Mouse (Mus musculus) naive thymus-derived CD4-positive, alpha-beta T cell, adult 2 months (primary cell): ENCODE results near the gene Ppwd1.
"Not testable (repeated sequence)": the region's sequence is repeated elsewhere in the genome, so short reads cannot be mapped to it uniquely, and the experiment has no call there.

ENCODE experiments used
- DNase-seq: peaks from one replicate; pipeline ENCODE4 v3.0.0-alpha.2; 2011; ENCODE audit warnings: low read depth

Ppwd1 gene

DNA sequence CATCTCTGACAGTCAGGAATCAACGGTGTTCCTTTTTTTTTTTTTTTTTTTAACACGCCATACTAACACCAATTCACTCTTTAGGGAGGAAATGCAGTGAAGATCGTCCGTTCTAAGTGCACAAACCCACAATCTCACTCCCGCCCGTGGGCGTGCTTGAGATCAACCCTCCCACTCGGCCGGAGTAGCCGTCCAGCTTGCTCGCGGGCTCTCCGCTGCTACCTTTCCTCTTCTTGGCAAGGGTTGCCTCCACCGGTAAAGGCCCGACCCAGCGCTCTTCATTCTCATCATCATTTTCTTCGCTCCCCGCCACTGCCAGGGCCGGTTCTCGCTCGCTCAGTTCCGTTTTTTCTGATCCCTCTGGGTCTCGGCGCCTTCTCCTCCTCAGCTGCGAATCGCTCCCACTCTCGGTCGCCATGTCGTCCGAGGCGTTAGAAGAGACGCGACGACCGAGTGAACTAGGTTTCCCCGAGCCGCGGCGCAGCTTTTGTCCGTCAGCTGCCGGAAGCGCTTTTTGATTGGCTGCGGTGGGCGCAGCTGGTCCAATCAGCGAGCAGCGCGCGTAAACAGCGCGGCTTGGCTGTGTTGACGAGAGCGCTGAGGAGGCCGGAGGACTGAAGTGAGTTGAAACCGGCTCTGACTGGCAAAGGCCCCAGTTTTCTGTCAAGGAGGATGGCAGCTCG is at the start of gene Ppwd1, which contains the start of gene Cenpk:
Ppwd1 (minus strand) TSS at position 460 of the 683 bp plus-strand sequence.
Cenpk (plus strand) TSS at position 228 of the 683 bp plus-strand sequence.
- DNase-seq, result peak; percentile 98

DNA sequence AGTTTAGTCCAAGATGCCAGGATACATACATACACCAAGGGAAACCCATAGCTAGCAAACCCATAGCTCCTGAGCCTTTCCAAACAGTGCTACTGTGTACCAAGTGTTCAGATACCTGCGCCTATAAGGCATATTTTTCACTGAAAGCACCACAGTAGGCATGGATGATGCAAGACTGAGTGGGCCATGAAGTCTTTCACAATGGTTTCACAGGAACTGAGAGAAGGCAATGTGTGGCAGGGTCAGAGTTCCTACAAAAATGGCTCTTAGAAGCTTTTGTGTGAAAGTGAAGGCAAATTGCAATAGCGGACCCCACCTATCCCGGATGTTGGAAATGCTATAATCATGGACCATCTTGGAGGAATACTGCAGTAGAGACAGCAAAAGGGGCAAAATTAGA is 30.4 kb upstream of the Ppwd1 start:
- DNase-seq, result no peak

DNA sequence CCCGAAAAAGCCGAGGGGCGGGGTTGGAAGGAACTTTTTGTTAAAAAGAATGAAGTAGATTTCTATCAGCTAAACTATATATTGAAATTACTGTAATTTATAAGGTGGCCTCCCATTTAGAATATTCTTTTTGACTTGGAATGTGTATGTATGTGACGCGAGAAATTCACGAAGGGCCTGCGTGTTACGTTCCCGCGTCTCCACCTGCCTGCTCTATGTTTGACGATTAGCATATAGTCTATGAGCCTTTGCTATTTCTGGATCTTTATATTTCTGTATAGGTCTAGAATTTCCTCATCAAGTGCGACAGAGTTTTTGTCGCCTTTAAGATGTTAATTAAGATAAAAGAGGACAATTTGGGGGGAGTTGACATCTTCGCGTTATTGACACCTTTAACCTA is 538 bp upstream of the Ppwd1 start:
- no peak for DNase-seq

DNA sequence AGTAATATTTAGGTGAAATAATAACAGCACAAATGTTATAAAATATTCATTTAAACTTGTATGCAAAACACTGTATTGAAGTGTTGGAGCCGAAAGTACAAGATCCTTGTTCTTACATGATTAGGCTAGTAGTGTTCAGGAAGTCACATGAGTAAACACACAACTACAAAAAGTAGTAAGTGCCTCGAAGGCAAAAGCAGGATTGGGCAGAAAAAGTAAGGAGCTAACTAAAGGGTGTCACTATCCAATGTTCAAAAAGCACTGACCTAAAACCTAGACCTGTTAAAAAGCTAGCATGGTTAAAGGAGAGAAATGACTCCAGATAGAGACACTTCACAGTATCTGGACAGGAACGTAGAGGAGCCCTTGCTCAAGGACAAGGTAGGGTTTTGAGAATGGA is 1.2 kb downstream of the Ppwd1 start:
- DNase-seq, result peak; percentile 22

DNA sequence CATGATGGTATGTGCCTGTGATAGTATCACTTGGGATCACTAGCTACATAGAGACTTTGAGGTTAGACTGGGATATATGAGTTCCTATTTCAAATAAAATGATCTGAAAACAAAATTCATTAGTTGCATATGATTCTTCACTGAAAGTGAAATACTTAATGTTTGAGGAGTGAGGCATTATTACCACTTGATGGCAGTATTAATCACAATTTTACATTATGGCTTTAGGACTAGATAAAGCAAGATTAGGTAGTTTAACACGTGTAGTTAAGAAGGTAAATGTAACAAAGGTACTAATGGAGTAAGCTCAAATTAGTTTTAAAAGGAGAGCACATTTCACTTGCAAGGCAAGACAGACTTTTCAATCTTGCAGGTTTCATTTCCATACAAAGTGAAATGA is 24.3 kb downstream of the Ppwd1 start:
- peak; percentile 19 for DNase-seq

DNA sequence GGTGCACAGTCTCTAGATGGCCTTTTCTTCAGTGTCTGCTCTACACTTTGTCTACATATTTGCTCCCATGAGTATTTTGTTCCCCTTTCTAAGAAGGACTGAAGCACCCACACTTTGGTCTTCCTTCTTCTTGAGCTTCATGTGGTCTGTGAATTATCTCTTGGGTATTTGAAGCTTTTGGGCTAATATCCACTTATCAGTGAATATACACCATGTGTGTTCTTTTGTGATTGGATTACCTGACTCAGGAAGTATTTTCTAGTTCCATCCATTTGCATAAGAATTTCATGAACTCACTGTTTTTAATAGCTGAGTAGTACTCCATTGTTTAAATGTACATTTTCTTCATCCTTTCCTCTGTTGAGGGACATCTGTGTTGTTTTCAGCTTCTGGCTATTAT is 32.8 kb downstream of the Ppwd1 start:
- DNase-seq, result not testable (repeated sequence)

DNA sequence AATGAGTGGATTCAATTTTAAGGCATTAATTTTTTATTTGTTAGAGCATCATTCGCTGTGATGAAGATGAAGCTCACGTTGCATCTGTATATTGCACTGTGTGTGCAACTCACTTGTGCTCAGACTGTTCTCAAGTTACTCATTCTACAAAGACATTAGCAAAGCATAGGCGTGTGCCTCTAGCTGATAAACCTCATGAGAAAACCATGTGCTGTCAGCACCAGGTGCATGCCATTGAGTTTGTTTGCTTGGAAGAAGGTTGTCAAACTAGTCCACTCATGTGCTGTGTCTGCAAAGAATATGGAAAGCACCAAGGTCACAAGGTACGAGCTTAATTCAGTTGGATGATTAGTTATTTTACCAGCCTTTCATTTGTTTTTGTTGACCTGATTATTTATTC is 41.3 kb downstream of the Ppwd1 start:
- no peak for DNase-seq

DNA sequence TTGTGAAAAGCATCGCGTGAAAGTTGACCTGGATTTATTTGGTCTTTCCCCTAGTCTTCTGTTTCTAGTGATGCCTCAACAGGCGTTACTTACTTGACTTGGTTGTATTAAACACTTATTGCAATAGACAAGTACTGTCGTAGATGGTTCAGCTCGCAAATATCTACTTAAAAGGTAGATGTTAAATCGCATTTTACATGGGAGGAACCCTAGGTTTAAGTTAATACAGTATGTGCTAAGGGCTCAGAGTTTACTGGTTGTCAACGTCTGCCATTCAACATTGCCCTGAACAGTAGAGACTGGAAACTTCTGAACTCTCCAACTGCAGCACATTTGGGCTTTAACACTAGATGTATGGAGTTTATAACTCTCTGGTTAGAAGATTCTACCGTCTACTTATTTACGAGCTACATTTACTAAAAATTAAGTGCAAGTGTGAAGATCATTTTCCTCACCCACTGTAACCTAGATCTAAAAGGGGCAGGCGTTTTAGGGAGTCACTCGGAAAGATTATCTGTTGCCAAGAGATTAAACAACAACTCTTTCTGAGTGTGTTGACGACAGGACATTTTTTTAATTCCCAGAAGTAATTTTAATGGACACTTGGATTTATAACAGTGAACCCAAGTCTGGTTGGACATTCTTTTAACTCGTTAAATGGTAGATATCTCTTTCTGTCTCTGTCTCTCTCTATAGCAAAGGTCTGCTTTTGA is 49.3 kb downstream of the Ppwd1 start:
- no peak for DNase-seq

DNA sequence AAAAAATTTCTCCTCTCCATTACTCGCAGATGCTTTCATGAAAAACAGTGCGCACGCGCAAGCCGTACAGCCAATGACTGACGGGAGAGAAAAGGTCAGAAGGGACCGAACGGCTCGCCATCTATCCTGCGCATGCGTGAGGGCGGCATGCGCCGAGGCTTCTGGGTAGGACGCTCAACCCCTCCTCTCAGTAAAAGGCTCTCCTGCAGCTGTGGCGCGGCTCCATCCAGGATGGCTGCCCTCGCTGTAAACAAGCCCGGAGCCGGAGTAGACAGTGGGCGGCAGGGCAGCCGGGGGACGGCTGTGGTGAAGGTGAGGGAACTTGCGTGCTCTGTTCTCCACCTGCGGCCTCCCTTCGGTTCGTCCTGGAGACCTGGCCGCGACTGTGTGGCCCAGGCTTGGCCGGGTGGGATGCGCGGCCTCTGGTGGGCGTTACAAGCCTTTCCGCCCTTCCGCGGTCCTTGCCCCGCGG is 50.0 kb downstream of the Ppwd1 start, which contains the start of gene Trim23:
Trim23 (plus strand) TSS at position 148 of the 472 bp plus-strand sequence.
- peak; percentile 98 for DNase-seq

DNA sequence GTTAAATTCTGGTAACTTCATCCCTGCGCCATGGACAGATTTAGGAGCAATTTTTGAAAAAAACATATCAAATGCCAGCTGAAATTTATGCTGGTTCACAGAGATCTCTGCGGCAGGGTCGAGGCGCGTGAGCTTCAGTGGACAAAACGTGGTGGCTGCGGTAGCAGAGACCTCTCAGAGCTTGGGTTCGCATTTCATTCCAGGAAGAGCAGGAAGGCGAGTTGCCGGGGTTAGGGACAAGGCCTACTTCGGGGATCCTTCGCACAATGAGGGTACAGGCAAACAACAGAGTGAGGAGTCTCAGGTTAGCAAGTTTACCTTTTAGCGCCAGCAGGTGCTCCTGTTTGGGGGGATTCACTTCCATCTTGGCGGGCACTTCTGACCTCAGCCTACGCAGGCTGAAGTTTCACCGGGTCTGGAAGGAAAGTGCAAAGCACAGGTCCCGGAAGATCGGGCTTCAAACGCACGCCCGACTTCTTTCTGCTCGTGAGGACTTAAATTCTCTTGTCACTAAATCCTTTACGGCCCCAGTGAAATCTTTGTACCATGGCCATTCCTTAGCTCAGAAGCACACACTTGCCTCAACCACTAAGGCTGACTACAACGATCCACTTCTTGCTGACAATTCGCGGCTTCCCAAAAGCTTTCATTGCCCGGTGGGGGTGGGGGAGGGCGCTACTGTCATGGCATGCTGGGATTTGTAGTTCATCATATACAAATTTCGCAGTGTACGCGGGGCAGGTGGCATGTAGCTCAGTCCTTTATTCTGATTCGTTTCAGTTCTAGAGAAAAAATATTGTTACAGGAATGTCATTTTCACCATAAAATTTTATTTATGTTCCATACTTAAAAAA is 50.6 kb downstream of the Ppwd1 start, which contains the start of gene Trappc13:
Trappc13 (minus strand) TSS at position 674 of the 854 bp plus-strand sequence.
- no peak for DNase-seq

DNA sequence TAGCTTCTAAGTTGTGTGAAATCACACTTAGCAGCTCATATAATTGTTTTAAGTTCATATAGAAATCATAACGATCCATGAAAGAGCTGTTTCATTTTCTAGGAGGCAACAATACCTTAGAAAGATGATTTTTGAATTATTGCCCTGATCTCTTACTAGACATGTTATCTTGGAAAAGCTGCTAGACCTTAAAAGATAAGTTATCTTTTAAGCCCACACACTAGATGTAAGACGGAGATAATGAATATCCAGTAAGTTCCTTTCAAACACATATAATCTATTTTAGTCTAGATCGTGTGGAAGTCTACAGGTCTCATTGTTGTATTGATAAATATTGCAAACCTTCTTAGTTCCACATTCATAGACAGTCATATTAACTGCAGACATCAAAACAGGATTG is 51.8 kb downstream of the Ppwd1 start:
- no peak for DNase-seq

DNA sequence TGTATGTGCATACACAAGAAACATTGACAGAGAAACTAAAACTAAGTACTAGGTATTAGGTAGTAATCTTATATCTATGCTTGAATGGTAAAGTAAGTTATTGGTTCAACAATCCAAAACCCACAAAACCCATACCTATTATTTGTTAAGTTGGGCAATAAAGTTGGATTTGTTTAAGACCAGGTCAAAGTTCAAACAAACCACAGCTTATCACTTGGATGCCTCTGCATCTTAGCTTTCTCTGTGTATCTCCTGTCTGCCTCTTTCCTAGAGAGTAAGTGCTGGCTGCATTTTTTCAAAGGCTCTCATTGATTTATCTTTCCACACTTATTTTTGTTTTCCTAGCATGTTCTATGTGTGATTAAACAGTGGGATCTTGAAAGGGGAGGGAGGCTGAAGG is 56.1 kb downstream of the Ppwd1 start:
- no peak for DNase-seq

DNA sequence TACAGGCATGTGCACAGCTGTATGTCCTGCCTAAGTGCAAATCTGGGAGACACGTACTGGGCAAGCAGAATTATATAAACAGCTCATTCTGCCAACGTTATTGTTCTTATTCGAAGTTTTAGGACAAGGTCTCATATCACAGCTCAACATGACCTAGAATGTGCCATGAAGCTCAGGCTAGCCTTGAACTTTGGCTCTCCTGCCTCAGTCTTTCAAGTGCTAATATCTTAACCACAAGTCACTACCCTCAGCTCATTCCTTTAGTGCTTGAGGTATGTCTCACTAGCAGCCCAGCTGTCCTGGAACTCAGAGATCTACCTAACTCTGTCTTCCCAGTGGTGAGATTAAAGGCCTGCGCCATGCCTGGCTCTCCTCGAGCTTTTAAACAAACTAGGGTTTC is 56.9 kb downstream of the Ppwd1 start:
- no peak for DNase-seq

DNA sequence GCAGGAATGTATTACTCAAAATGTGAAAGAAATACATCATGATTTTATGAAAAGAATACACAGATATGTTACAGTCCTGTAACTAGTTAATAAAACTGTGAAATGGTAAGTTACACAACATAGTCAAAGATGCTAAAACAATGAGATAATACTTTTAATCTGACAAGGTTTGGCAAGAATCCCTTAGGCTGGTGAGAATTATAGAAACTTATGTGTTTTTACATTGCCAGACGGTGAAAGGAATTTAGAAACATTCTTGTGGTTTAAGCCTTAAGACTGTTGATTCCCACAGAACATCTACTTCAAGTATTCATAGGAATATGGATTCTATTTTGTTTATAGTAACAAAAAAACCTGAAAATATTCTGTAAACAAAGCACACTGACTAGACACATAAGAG is 73.0 kb downstream of the Ppwd1 start:
- DNase-seq, result no peak
